Mouse (Mus musculus) erythroblast, embryonic 14.5 days (primary cell): ENCODE results near the gene Mars2.

Experiments
- GATA1 ChIP-seq: IDR thresholded peaks from 2 replicates; pipeline ENCODE4 v1.6.1; 2012; ENCODE audit warnings: low read length, inconsistent platforms, mixed read lengths
- TAL1 ChIP-seq: IDR thresholded peaks from 3 replicates; pipeline ENCODE4 v1.6.1; 2012; ENCODE audit warnings: low read length, inconsistent platforms, mixed read lengths

GRCm38 (mm10) chr1:55264385-55264784 lies 27.4 kb downstream of the Mars2 start:
- TF ChIP-seq GATA1 (no peak), TAL1 (no peak)
